Mouse (Mus musculus) kidney, postnatal 0 days (tissue): ENCODE results near the gene Rho. TPM values are rescaled to one million over a fixed set of nuclear protein-coding genes. Genes with fewer than 3 reads are reported as not detected.

Experiments
- ATAC-seq: fragments of 200-750 bp; cut with Nextera tagmentation; replicated peaks from 2 replicates; pipeline ENCODE4 v1.8.0; 2017; ENCODE audit warnings: low read depth, moderate number of reproducible peaks, moderate TSS enrichment, moderate library complexity; ENCODE audit not compliant: low FRiP score
- DNase-seq: peaks from one replicate; pipeline ENCODE4 v3.0.0-alpha.2; 2016; ENCODE audit warnings: low spot score
- H3K27ac ChIP-seq: fragments of 300-500 bp; sonication (generic); 2 replicates; pipeline ENCODE4 v1.5.1; 2014; ENCODE audit warnings: mild to moderate bottlenecking
- H3K27me3 ChIP-seq: fragments of 300-500 bp; sonication (generic); 2 replicates; pipeline ENCODE4 v1.6.1; 2014; ENCODE audit warnings: low read length, mixed read lengths; ENCODE audit not compliant: insufficient read depth
- H3K36me3 ChIP-seq: fragments of 300-500 bp; sonication (generic); 2 replicates; pipeline ENCODE4 v1.6.1; 2014; ENCODE audit warnings: low read length, mixed read lengths; ENCODE audit not compliant: insufficient read depth
- H3K4me1 ChIP-seq: fragments of 300-500 bp; sonication (generic); replicated peaks from 2 replicates; pipeline ENCODE4 v1.6.1; 2014; ENCODE audit warnings: antibody characterized with exemption, low read length, mixed read lengths; ENCODE audit not compliant: insufficient read depth
- H3K4me2 ChIP-seq: fragments of 300-500 bp; sonication (generic); 2 replicates; pipeline ENCODE4 v1.6.1; 2014; ENCODE audit warnings: mild to moderate bottlenecking, low read length, moderate library complexity, mixed read lengths
- H3K4me3 ChIP-seq: fragments of 300-500 bp; sonication (generic); replicated peaks from 2 replicates; pipeline ENCODE4 v1.5.1; 2014; ENCODE audit warnings: low read depth, low read length
- H3K9ac ChIP-seq: fragments of 300-500 bp; sonication (generic); 2 replicates; pipeline ENCODE4 v1.6.1; 2014; ENCODE audit warnings: low read depth, low read length
- H3K9me3 ChIP-seq: fragments of 300-500 bp; sonication (generic); replicated peaks from 2 replicates; pipeline ENCODE4 v1.6.1; 2016; ENCODE audit warnings: low read length, inconsistent platforms, mixed read lengths
- CTCF ChIP-seq: IDR thresholded peaks from 2 replicates; pipeline ENCODE4 v1.5.1; 2016; ENCODE audit warnings: antibody characterized with exemption, low read depth, mild to moderate bottlenecking, moderate library complexity
- WGBS: fragments of 180-500 bp; shearing (Covaris S2); extraction: QIAGEN DNeasy Blood & Tissue Kit; methylation state at CpG from one replicate; pipeline ENCODE4 v1.1.7; 2014; 5-methylcytosine and 5-hydroxymethylcytosine counted together
- polyA plus RNA-seq: library from polyadenylated mRNA; unstranded; fragments of >200 nt; fragmentation: Nextera tagmentation; extraction: Ambion mirVana; gene quantifications from 2 replicates; pipeline ENCODE4 v1.2.1, GENCODE M21; 2015

Rho gene
- polyA plus RNA-seq, 1 experiment from 2014 or later, result not detected

DNA sequence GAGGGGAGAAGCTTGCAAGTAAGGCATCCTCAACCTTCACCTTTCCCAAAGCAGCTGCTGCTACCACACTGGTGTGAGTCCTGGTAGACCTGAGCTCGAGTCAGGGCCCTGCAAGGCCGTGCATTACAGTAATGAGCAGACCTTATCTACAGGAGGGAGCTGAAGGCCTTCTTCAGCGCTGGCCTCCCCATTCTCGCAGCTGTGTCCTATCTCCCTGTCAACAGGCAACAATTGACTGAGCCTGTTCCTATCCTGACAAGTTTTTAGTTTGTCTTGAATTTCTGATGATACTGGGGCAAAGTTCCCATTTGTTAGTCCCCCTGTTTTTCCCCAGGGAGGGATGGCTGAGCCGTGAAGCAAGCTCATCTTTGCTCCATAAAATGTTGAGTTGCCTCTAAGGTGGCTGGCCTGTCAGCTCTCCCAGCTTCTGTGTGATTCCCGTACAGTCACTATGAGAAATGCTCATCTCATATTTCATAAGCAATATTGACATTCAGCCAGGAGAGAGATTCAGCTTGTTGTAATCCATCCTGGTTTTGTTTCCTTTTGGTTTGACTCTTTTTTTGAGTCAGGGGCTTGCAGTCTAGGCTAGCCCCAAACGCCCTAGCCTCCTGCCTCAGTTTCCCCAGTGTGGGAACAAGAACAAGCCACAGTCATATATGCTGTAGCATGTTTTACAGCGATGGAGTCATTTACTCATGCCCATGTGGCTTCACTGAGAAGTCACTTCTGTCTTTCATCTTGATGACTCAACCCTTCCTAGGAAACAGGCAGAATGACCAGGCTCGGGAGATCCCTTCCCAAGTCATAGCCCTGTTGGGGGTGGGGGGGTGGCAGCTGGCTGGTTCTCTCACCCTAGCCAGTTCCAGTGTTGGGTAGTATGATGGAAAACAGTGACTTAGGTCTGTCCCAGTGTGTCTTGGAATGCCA is 12.2 kb downstream of the Rho start:
- Histone ChIP-seq H3K4me1 (no peaks in the 10 kb centered on the region), H3K4me2 (no peak overlapping the region), H3K9me3 (no peaks in the 10 kb centered on the region), H3K27ac (no peak overlapping the region), H3K9ac (no peak overlapping the region), H3K27me3 (no peaks in the 10 kb centered on the region), H3K36me3 (no peaks in the 10 kb centered on the region), H3K4me3 (no peak overlapping the region)
- WGBS, result 69% methylated on average over 9 of the region's 9 CpGs
- no peak for DNase-seq
- no peak for ATAC-seq
- no peak for TF ChIP-seq CTCF

- Histone ChIP-seq H3K4me2 (no peak within 1 kb of the TSS), H3K9me3 (no peaks in the 10 kb centered on the region), H3K36me3 (no peaks in the 10 kb centered on the region), H3K27me3 (no peaks in the 10 kb centered on the region), H3K9ac (no peak within 1 kb of the TSS), H3K4me3 (no peak within 1 kb of the TSS), H3K4me1 (no peaks in the 10 kb centered on the region), H3K27ac (no peak within 1 kb of the TSS)
- TF ChIP-seq CTCF, result no peak
- ATAC-seq, result no peak
- WGBS, result 87% methylated on average over 5 of the region's 5 CpGs
- DNase-seq, result no peak
Observed at GRCm38 (mm10) chr6:115944638-115945037, 13.1 kb downstream of the Rho start, which contains the start of gene H1foo. H1foo (plus strand) TSS chr6:115944938.

GRCm38 (mm10) chr6:115945633-115946032 is 14.1 kb downstream of the Rho start:
- no peaks in the 10 kb centered on the region for H3K9me3 ChIP-seq
- no peak overlapping the region for H3K4me2 ChIP-seq
- DNase-seq (no peak), ATAC-seq (no peak)
- no peaks in the 10 kb centered on the region for H3K4me1 ChIP-seq
- no peak overlapping the region for H3K9ac ChIP-seq
- WGBS, result 80% methylated on average over 8 of the region's 8 CpGs
- no peak overlapping the region for H3K27ac ChIP-seq
- H3K27me3 ChIP-seq, result no peaks in the 10 kb centered on the region
- no peak for TF ChIP-seq CTCF
- H3K4me3 ChIP-seq, result no peak overlapping the region
- H3K36me3 ChIP-seq, result no peaks in the 10 kb centered on the region

- TF ChIP-seq CTCF, result no peak
- no peak for ATAC-seq
- H3K36me3 ChIP-seq, result no peaks in the 10 kb centered on the region
- H3K9ac ChIP-seq, result no peak overlapping the region
- DNase-seq, result no peak
- no peaks in the 10 kb centered on the region for H3K27me3 ChIP-seq
- H3K27ac ChIP-seq, result no peak overlapping the region
- H3K4me2 ChIP-seq, result no peak overlapping the region
- 55% methylated on average over 6 of the region's 6 CpGs for WGBS
- H3K4me1 ChIP-seq, result no peaks in the 10 kb centered on the region
- no peaks in the 10 kb centered on the region for H3K9me3 ChIP-seq
- no peak overlapping the region for H3K4me3 ChIP-seq
Observed at GRCm38 (mm10) chr6:115946389-115946788, 14.8 kb downstream of the Rho start.

DNA sequence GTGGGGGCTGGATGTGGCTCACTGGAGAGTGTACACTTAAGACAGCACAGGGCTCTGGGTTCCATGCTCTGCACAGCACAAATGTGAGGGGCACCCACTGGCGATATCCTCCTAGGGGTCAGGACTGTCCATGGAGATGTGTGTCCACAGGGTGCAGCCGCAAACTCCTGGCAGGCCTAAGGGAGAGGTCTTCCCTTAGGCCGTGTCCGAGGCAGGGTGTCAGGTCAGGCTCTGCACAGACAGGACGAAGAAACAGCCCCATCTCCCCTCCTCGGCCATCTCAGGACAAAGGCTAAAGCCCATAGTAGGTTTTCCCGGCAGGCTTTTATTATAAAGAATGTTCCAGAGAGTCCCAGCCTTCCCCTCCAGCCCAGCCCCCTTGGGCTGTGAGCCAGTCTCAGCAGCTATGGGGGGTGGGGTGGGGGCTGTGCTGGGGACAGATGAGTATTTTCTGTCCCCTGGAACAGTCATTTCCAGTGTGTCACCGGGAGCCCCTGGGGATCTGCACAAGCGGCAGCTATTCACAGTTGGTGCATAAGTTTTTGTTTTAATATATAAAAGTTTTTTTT is 23.0 kb downstream of the Rho start:
- no peak overlapping the region for H3K4me2 ChIP-seq
- H3K4me3 ChIP-seq, result no peak overlapping the region
- 74% methylated on average over 9 of the region's 9 CpGs for WGBS
- no peak for TF ChIP-seq CTCF
- no peak overlapping the region for H3K9ac ChIP-seq
- H3K4me1 ChIP-seq, result peaks cover 17% of the 10 kb centered on the region
- peak overlapping the region; percentile 50; the same call in 1 of the 2 replicates for H3K27ac ChIP-seq
- H3K36me3 ChIP-seq, result peaks cover 22% of the 10 kb centered on the region
- H3K27me3 ChIP-seq, result no peaks in the 10 kb centered on the region
- ATAC-seq, result no peak
- DNase-seq, result peak; percentile 58
- no peaks in the 10 kb centered on the region for H3K9me3 ChIP-seq

- H3K9me3 ChIP-seq, result no peaks in the 10 kb centered on the region
- no peak overlapping the region for H3K27ac ChIP-seq
Observed at GRCm38 (mm10) chr6:115955169-115955568, 23.6 kb downstream of the Rho start.

More at GRCm38 (mm10) chr6:115955169-115955568, 23.6 kb downstream of the Rho start:
- H3K4me1 ChIP-seq, result peaks cover 17% of the 10 kb centered on the region
- DNase-seq, result no peak
- H3K36me3 ChIP-seq, result peaks cover 25% of the 10 kb centered on the region
- H3K4me2 ChIP-seq, result no peak overlapping the region
- H3K27me3 ChIP-seq, result no peaks in the 10 kb centered on the region
- no peak for ATAC-seq
- WGBS, result 80% methylated on average over 4 of the region's 4 CpGs
- no peak overlapping the region for H3K9ac ChIP-seq
- H3K4me3 ChIP-seq, result no peak overlapping the region
- TF ChIP-seq CTCF, result no peak
